Mouse (Mus musculus) c-Kit-positive CD71-negative TER-119-negative erythroid progenitor cells, embryonic 14.5 days (primary cell): Measurements from ENCODE around the gene Rps27.

Experiments used
- DNase-seq: peaks from one replicate; pipeline ENCODE4 v3.0.0-alpha.2; 2013; ENCODE audit warnings: low read depth

Rps27 gene

GRCm38 (mm10) chr3:90231507-90232333 lies 18.3 kb upstream of the Rps27 start, which contains the start of gene Jtb:
TSS of gene Jtb (plus strand) at chr3:90231597.
- DNase-seq, result peak; percentile 90

- no peak for DNase-seq
These were observed 17.6 kb upstream of the Rps27 start for GRCm38 (mm10) chr3:90231075-90231474.

GRCm38 (mm10) chr3:90224331-90224730 lies 10.9 kb upstream of the Rps27 start:
- DNase-seq, result no peak

- no peak for DNase-seq
These were observed 9.5 kb upstream of the Rps27 start for GRCm38 (mm10) chr3:90222941-90223340.

- no peak for DNase-seq
These were observed 9.0 kb upstream of the Rps27 start for GRCm38 (mm10) chr3:90222455-90222854.

GRCm38 (mm10) chr3:90221123-90221522 lies 7.7 kb upstream of the Rps27 start:
- no peak for DNase-seq

- no peak for DNase-seq
These were observed 7.1 kb upstream of the Rps27 start for GRCm38 (mm10) chr3:90220531-90220951.

- DNase-seq, result peak; percentile 54
These were observed 6.6 kb upstream of the Rps27 start for GRCm38 (mm10) chr3:90220088-90220487.

GRCm38 (mm10) chr3:90215825-90216380 lies 2.5 kb upstream of the Rps27 start:
- DNase-seq, result no peak

GRCm38 (mm10) chr3:90213956-90214684 lies 669 bp upstream of the Rps27 start:
- no peak for DNase-seq

- DNase-seq, result no peak
These were observed 728 bp downstream of the Rps27 start for GRCm38 (mm10) chr3:90212723-90213122.

GRCm38 (mm10) chr3:90211475-90212398 lies 1.7 kb downstream of the Rps27 start:
- DNase-seq, result no peak

GRCm38 (mm10) chr3:90209908-90210566 lies 3.4 kb downstream of the Rps27 start:
- DNase-seq, result no peak

- DNase-seq, result no peak
These were observed 4.8 kb downstream of the Rps27 start for GRCm38 (mm10) chr3:90208662-90209061.

GRCm38 (mm10) chr3:90204582-90204981 lies 8.9 kb downstream of the Rps27 start:
- no peak for DNase-seq

GRCm38 (mm10) chr3:90203619-90204018 lies 9.8 kb downstream of the Rps27 start:
- no peak for DNase-seq

- DNase-seq, result no peak
These were observed 10.6 kb downstream of the Rps27 start for GRCm38 (mm10) chr3:90202884-90203283.

- no peak for DNase-seq
These were observed 15.9 kb downstream of the Rps27 start for GRCm38 (mm10) chr3:90197548-90197947.

- no peak for DNase-seq
These were observed 17.8 kb downstream of the Rps27 start for GRCm38 (mm10) chr3:90195644-90196043.

GRCm38 (mm10) chr3:90194759-90195158 lies 18.7 kb downstream of the Rps27 start:
- DNase-seq, result no peak

GRCm38 (mm10) chr3:90190859-90191510 lies 22.5 kb downstream of the Rps27 start:
- no peak for DNase-seq
